13 mouse cellular contexts compared by ENCODE assay signal in genomic region chr8:8870487-8870886, GRCm38 (mm10).
DNase-seq lines count a peak whose midpoint lies in the region; ATAC-seq and TF ChIP-seq lines count a peak whose summit lies in the region.
"Had no signal": no experiment of that assay in that cellular context is flagged by ENCODE, and none has a peak within 500 bp of the region (broad histone marks: within the 10 kb centered on the region; RNA-seq: fewer than 3 reads in every experiment).

No protein-coding gene starts in this region.

- peak overlapping the region; percentile 26; the same call in 1 of the 2 replicates for H3K27ac ChIP-seq in forebrain, embryonic 10.5 days
- H3K27ac ChIP-seq in hindbrain, embryonic 14.5 days: no peak overlapping the region
- no peak overlapping the region for H3K27ac ChIP-seq in midbrain, embryonic 16.5 days (ENCODE audit: low read length)
- no peak overlapping the region for H3K27ac ChIP-seq in heart, embryonic 12.5 days (ENCODE audit: poor library complexity, severe bottlenecking)
- H3K27ac ChIP-seq: embryonic facial prominence, embryonic 13.5 days; stomach, embryonic 15.5 days had no signal

- TF ChIP-seq POLR2A in brain, embryonic 14.5 days (IDR thresholded peaks at IDR 0.05; ENCODE audit: borderline replicate concordance, extremely low read depth, insufficient read depth, insufficient read length, poor library complexity, severe bottlenecking): no peak

- H3K36me3 ChIP-seq in forebrain, embryonic 10.5 days (replicated peaks): no peaks in the 10 kb centered on the region
- H3K36me3 ChIP-seq in hindbrain, embryonic 14.5 days (replicated peaks; ENCODE audit: control insufficient read depth, insufficient read depth): no peaks in the 10 kb centered on the region
- H3K36me3 ChIP-seq in midbrain, embryonic 16.5 days (ENCODE audit: control insufficient read depth, insufficient read depth, low read length): no peaks in the 10 kb centered on the region
- no peaks in the 10 kb centered on the region for H3K36me3 ChIP-seq in heart, embryonic 12.5 days
- H3K36me3 ChIP-seq: embryonic facial prominence, embryonic 13.5 days; stomach, embryonic 15.5 days had no signal

- WGBS in forebrain, embryonic 10.5 days: 0% methylated on average over 4 of the region's 4 CpGs
- WGBS in hindbrain, embryonic 14.5 days: 4% methylated on average over 4 of the region's 4 CpGs
- 0% methylated on average over 4 of the region's 4 CpGs for WGBS in midbrain, embryonic 16.5 days
- 11% methylated on average over 4 of the region's 4 CpGs for WGBS in heart, embryonic 12.5 days

- peak; percentile 74 for DNase-seq in brain, embryonic 14.5 days (ENCODE audit: low read depth)
- DNase-seq in forebrain, embryonic 10.5 days (ENCODE audit: extremely low spot score, low spot score): peak; percentile 59
- DNase-seq in hindbrain, embryonic 14.5 days (ENCODE audit: low spot score): peak; percentile 32
- no peak for DNase-seq in thymus, adult 18-20 months
- no peak for DNase-seq in spleen, postnatal 14 days (ENCODE audit: low spot score in 2 of 2)
- DNase-seq in cerebellum, postnatal 14 days: no peak
- DNase-seq: kidney, adult 2 months; lung, embryonic 14.5 days had no signal

- peaks cover 46% of the 10 kb centered on the region for H3K4me1 ChIP-seq in forebrain, embryonic 10.5 days
- H3K4me1 ChIP-seq in hindbrain, embryonic 14.5 days (replicated peaks; ENCODE audit: control insufficient read depth, insufficient read depth, low read length): peaks cover 6% of the 10 kb centered on the region
- H3K4me1 ChIP-seq in midbrain, embryonic 16.5 days (ENCODE audit: control insufficient read depth, insufficient read depth, low read length): peaks cover 7% of the 10 kb centered on the region
- H3K4me1 ChIP-seq in heart, embryonic 12.5 days (replicated peaks): peaks cover 4% of the 10 kb centered on the region; the same call in 1 of the 2 replicates
- H3K4me1 ChIP-seq: stomach, embryonic 15.5 days had no signal

- ATAC-seq in hindbrain, embryonic 14.5 days (ENCODE audit: low FRiP score): peak; percentile 71; the same call in 1 of the 2 replicates
- peak; percentile 65 for ATAC-seq in midbrain, embryonic 16.5 days
- no peak for ATAC-seq in heart, embryonic 12.5 days (ENCODE audit: insufficient number of reproducible peaks, low FRiP score)

- no peaks in the 10 kb centered on the region for H3K9me3 ChIP-seq in forebrain, embryonic 10.5 days
- H3K9me3 ChIP-seq in hindbrain, embryonic 14.5 days (ENCODE audit: control insufficient read depth, low read length): no peaks in the 10 kb centered on the region
- no peaks in the 10 kb centered on the region for H3K9me3 ChIP-seq in midbrain, embryonic 16.5 days (replicated peaks; ENCODE audit: control insufficient read depth, low read length, poor library complexity, severe bottlenecking)
- no peaks in the 10 kb centered on the region for H3K9me3 ChIP-seq in heart, embryonic 12.5 days (replicated peaks)
- H3K9me3 ChIP-seq: embryonic facial prominence, embryonic 13.5 days; stomach, embryonic 15.5 days had no signal

- TF ChIP-seq CTCF in brain, embryonic 14.5 days (IDR thresholded peaks at IDR 0.05; ENCODE audit: borderline replicate concordance, extremely low read depth, insufficient read depth, insufficient read length): no peak

- H3K9ac ChIP-seq in hindbrain, embryonic 14.5 days: no peak overlapping the region
- peak overlapping the region; percentile 12; the same call in 1 of the 2 replicates for H3K9ac ChIP-seq in midbrain, embryonic 16.5 days (ENCODE audit: low read depth, low read length)
- no peak overlapping the region for H3K9ac ChIP-seq in heart, embryonic 12.5 days
- H3K9ac ChIP-seq: embryonic facial prominence, embryonic 13.5 days; lung, embryonic 14.5 days; stomach, embryonic 15.5 days had no signal

- H3K4me3 ChIP-seq in forebrain, embryonic 10.5 days: no peak overlapping the region
- no peak overlapping the region for H3K4me3 ChIP-seq in hindbrain, embryonic 14.5 days (replicated peaks; ENCODE audit: low read length)
- H3K4me3 ChIP-seq in midbrain, embryonic 16.5 days (ENCODE audit: low read depth, low read length): no peak overlapping the region
- H3K4me3 ChIP-seq in heart, embryonic 12.5 days: no peak overlapping the region
- H3K4me3 ChIP-seq: embryonic facial prominence, embryonic 13.5 days; myocyte; stomach, embryonic 15.5 days had no signal

- H3K27me3 ChIP-seq in forebrain, embryonic 10.5 days (ENCODE audit: poor library complexity, severe bottlenecking): peaks cover 98% of the 10 kb centered on the region
- peaks cover 10% of the 10 kb centered on the region; the same call in 1 of the 2 replicates for H3K27me3 ChIP-seq in hindbrain, embryonic 14.5 days (ENCODE audit: control insufficient read depth, insufficient read depth, low read length)
- peaks cover 25% of the 10 kb centered on the region for H3K27me3 ChIP-seq in midbrain, embryonic 16.5 days (ENCODE audit: control insufficient read depth, insufficient read depth, low read depth, low read length)
- H3K27me3 ChIP-seq in heart, embryonic 12.5 days (replicated peaks): no peaks in the 10 kb centered on the region
- H3K27me3 ChIP-seq: embryonic facial prominence, embryonic 13.5 days; stomach, embryonic 15.5 days had no signal

- H3K4me2 ChIP-seq in hindbrain, embryonic 14.5 days (replicated peaks): no peak overlapping the region
- H3K4me2 ChIP-seq in midbrain, embryonic 16.5 days (ENCODE audit: low read length): no peak overlapping the region
- no peak overlapping the region for H3K4me2 ChIP-seq in heart, embryonic 12.5 days
- H3K4me2 ChIP-seq: embryonic facial prominence, embryonic 13.5 days; lung, embryonic 14.5 days; stomach, embryonic 15.5 days had no signal

Comparison
In these comparisons a context has a peak if more than half of its experiments do, and no peak if none do; other contexts are left out.
1. DNase-seq: peak in brain, embryonic 14.5 days (single experiment), forebrain, embryonic 10.5 days (single experiment) and hindbrain, embryonic 14.5 days (single experiment); none in thymus, adult 18-20 months (0 of 2), spleen, postnatal 14 days (0 of 2) and cerebellum, postnatal 14 days (0 of 2).